Mouse (Mus musculus) forebrain, embryonic 13.5 days (tissue): ENCODE measurements around the gene Capns1. TPM values are rescaled to one million over a fixed set of nuclear protein-coding genes. Genes with fewer than 3 reads are reported as not detected.
A peak's percentile ranks its signal among the peaks of the same experiment; 100 is the strongest.
"Not testable (repeated sequence)": the region's sequence is repeated elsewhere in the genome, so short reads cannot be mapped to it uniquely, and the experiment has no call there.

Experiments
- ATAC-seq: fragments of 200-750 bp; cut with Nextera tagmentation; 2 replicates; pipeline ENCODE4 v1.8.0; 2017
- H3K27ac ChIP-seq: fragments of 300-500 bp; sonication (generic); 2 replicates; pipeline ENCODE4 v1.5.1; 2015; ENCODE audit warnings: inconsistent platforms, mild to moderate bottlenecking, moderate library complexity
- H3K27me3 ChIP-seq: fragments of 300-500 bp; sonication (generic); 2 replicates; pipeline ENCODE4 v1.6.1; 2015; ENCODE audit warnings: mild to moderate bottlenecking, inconsistent platforms
- H3K36me3 ChIP-seq: fragments of 300-500 bp; sonication (generic); 2 replicates; pipeline ENCODE4 v1.6.1; 2015; ENCODE audit warnings: mild to moderate bottlenecking, inconsistent platforms; ENCODE audit not compliant: poor library complexity, severe bottlenecking
- H3K4me1 ChIP-seq: fragments of 300-500 bp; sonication (generic); 2 replicates; pipeline ENCODE4 v1.6.1; 2015; ENCODE audit warnings: inconsistent platforms
- H3K4me2 ChIP-seq: fragments of 300-500 bp; sonication (generic); 2 replicates; pipeline ENCODE4 v1.6.1; 2015; ENCODE audit warnings: inconsistent platforms, mild to moderate bottlenecking, moderate library complexity
- H3K4me3 ChIP-seq: fragments of 300-500 bp; sonication (generic); 2 replicates; pipeline ENCODE4 v1.5.1; 2015; ENCODE audit warnings: mild to moderate bottlenecking, inconsistent platforms
- H3K9ac ChIP-seq: fragments of 300-500 bp; sonication (generic); 2 replicates; pipeline ENCODE4 v1.6.1; 2015; ENCODE audit warnings: mild to moderate bottlenecking, inconsistent platforms
- H3K9me3 ChIP-seq: fragments of 300-500 bp; sonication (generic); replicated peaks from 2 replicates; pipeline ENCODE4 v1.6.1; 2016; ENCODE audit warnings: inconsistent platforms
- WGBS: fragments of 180-500 bp; shearing (Covaris S2); methylation state at CpG from one replicate; pipeline ENCODE4 v1.1.7; 2015; 5-methylcytosine and 5-hydroxymethylcytosine counted together
- polyA plus RNA-seq: library from polyadenylated mRNA; unstranded; fragments of >200 nt; fragmentation: Nextera tagmentation; extraction: Ambion mirVana; gene quantifications from 2 replicates; pipeline ENCODE4 v1.2.1, GENCODE M21; 2015

Gene Capns1
- polyA plus RNA-seq, 1 experiment from 2014 or later = 51.9 TPM

DNA sequence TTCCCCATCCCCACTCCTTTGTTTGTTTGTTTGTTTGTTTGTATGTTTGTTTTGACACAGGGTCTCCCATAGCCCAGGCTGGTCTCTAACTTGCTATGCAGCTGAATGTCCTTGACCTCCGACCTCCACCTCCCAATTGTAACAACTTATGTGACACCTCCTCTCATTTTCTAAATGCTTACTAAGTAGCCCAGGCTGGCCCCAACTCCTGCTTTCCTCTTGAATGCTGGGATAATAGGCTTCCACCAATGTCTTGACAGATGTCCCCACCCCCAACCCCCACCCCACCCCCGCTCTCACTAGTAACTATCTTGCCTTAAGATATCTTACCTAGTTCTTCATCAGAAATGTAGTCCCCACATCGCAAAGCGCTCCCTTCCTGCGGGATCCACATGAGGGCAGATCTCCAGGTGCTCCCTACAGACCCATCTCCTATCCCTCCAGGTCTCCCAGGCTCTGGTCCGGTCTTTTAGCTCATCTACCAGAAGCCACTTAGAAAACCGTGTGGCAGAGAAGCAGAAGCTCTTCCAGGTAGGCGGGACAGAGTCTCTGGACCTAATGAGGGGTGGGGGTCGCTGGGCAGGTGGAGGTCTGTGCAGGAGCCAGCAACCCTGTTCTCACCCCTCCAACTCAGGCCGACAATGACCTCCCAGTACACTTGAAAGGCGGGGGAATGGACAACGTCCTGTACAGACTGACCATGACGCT, 13.8 kb downstream of the Capns1 start:
- Histone ChIP-seq H3K4me2 (no peak overlapping the region; the same call in 1 of the 2 replicates), H3K4me1 (peaks cover 8% of the 10 kb centered on the region), H3K9me3 (no peaks in the 10 kb centered on the region), H3K4me3 (no peak overlapping the region), H3K27ac (no peak overlapping the region), H3K36me3 (peaks cover 41% of the 10 kb centered on the region), H3K9ac (no peak overlapping the region), H3K27me3 (no peaks in the 10 kb centered on the region)
- ATAC-seq = no peak
- 73% methylated on average over 13 of the region's 13 CpGs for WGBS

DNA sequence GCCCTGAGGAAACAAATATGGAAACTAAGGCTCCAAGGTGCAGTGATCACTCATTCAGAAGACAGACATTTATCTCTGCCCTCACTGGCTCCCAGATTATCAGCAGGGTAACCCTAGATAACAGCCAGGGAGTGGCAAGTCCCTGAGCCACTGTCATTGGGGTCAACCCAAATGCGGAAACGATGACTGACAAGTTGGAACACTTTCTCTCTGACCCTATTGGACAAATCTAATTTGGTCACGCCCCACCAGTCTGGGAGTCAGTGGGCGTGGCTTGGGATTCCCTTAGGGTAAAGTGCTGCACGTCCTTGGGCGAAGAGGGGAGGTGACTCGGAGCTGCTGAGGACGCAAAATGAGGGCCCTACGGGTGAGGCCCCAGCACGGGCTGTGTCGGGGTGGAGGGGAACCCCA, 14.7 kb downstream of the Capns1 start, which contains the start of gene Cox7a1:
TSS of gene Cox7a1 (plus strand) at position 266 of the 411 bp plus-strand sequence.
- peak within 1 kb of the TSS; percentile 6; the same call in 1 of the 2 replicates for H3K4me3 ChIP-seq
- WGBS = under 1% methylated on average over 11 of the region's 11 CpGs
- H3K36me3 ChIP-seq = peaks cover 35% of the 10 kb centered on the region
- peak within 1 kb of the TSS; percentile 9; the same call in 1 of the 2 replicates for H3K9ac ChIP-seq
- no peak within 1 kb of the TSS for H3K27ac ChIP-seq
- H3K4me2 ChIP-seq = peak within 1 kb of the TSS; percentile 44
- peak; percentile 60 for ATAC-seq
- H3K27me3 ChIP-seq = no peaks in the 10 kb centered on the region
- peaks cover 8% of the 10 kb centered on the region for H3K4me1 ChIP-seq
- no peaks in the 10 kb centered on the region for H3K9me3 ChIP-seq

GRCm38 (mm10) chr7:30183189-30183588, 15.4 kb downstream of the Capns1 start:
- H3K36me3 ChIP-seq = peaks cover 35% of the 10 kb centered on the region
- H3K9me3 ChIP-seq, ATAC-seq, H3K27me3 ChIP-seq, H3K27ac ChIP-seq, H3K4me3 ChIP-seq, H3K4me1 ChIP-seq, H3K9ac ChIP-seq, H3K4me2 ChIP-seq: not testable (repeated sequence)
- WGBS = 65% methylated on average over 7 of the region's 7 CpGs

GRCm38 (mm10) chr7:30181929-30182328, 16.7 kb downstream of the Capns1 start:
- ATAC-seq, H3K4me2 ChIP-seq, H3K4me1 ChIP-seq, H3K9me3 ChIP-seq, H3K4me3 ChIP-seq, H3K27me3 ChIP-seq, H3K9ac ChIP-seq, H3K27ac ChIP-seq: not testable (repeated sequence)
- peaks cover 32% of the 10 kb centered on the region for H3K36me3 ChIP-seq
- WGBS = 87% methylated on average over 10 of the region's 10 CpGs

DNA sequence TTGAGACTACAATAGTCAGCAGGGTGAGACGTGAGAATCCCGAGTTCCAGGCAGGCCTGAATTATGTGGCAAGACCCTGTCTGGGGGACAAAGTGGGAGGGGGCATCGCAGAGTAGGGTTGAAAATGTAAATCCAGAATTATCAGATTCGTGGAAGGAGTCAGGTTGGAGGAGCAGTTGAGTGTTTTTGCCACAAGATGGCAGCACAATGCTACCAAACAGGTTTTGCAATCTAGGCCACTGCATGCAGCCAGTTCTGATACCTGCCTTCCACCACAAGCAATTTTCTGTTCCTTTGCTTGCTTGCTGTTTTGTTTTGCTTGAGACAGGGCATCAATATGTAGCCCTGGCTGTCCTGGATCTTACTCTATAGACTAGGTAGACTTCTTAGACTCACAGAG, 17.3 kb downstream of the Capns1 start:
- 6% methylated on average over 4 of the region's 4 CpGs for WGBS
- Histone ChIP-seq H3K27me3 (no peaks in the 10 kb centered on the region), H3K4me3 (no peak overlapping the region), H3K36me3 (peaks cover 32% of the 10 kb centered on the region), H3K4me1 (peaks cover 8% of the 10 kb centered on the region), H3K9me3 (no peaks in the 10 kb centered on the region), H3K9ac (no peak overlapping the region), H3K4me2 (no peak overlapping the region), H3K27ac (no peak overlapping the region)
- peak; percentile 42; the same call in 1 of the 2 replicates for ATAC-seq

- Histone ChIP-seq H3K36me3 (peaks cover 33% of the 10 kb centered on the region), H3K4me3 (no peak overlapping the region), H3K27me3 (no peaks in the 10 kb centered on the region), H3K9ac (no peak overlapping the region), H3K9me3 (no peaks in the 10 kb centered on the region), H3K4me2 (no peak overlapping the region), H3K4me1 (no peaks in the 10 kb centered on the region), H3K27ac (no peak overlapping the region)
- no peak for ATAC-seq
- 90% methylated on average over 11 of the region's 11 CpGs for WGBS
These were observed 20.4 kb downstream of the Capns1 start for GRCm38 (mm10) chr7:30178256-30178655.

GRCm38 (mm10) chr7:30176474-30176873, 22.1 kb downstream of the Capns1 start:
- ATAC-seq = no peak
- Histone ChIP-seq H3K4me1 (no peaks in the 10 kb centered on the region), H3K4me2 (no peak overlapping the region), H3K36me3 (peaks cover 33% of the 10 kb centered on the region), H3K9me3 (no peaks in the 10 kb centered on the region), H3K27ac (no peak overlapping the region), H3K9ac (no peak overlapping the region), H3K27me3 (no peaks in the 10 kb centered on the region), H3K4me3 (no peak overlapping the region)
- WGBS = 88% methylated on average over 12 of the region's 12 CpGs

- Histone ChIP-seq H3K4me1 (peaks cover 21% of the 10 kb centered on the region), H3K9ac (peak overlapping the region; percentile 91), H3K27me3 (no peaks in the 10 kb centered on the region), H3K36me3 (peaks cover 28% of the 10 kb centered on the region), H3K27ac (no peak overlapping the region), H3K4me3 (peak overlapping the region; percentile 74), H3K9me3 (peaks cover 18% of the 10 kb centered on the region), H3K4me2 (peak overlapping the region; percentile 70)
- WGBS = 29% methylated on average over 11 of the region's 11 CpGs
- no peak; the same call in 1 of the 2 replicates for ATAC-seq
These were observed 28.2 kb downstream of the Capns1 start for GRCm38 (mm10) chr7:30170283-30170951.

GRCm38 (mm10) chr7:30169583-30170282, 28.9 kb downstream of the Capns1 start, which contains the start of gene Zfp146:
TSS of gene Zfp146 (minus strand) at chr7:30169750.
- H3K36me3 ChIP-seq = peaks cover 34% of the 10 kb centered on the region
- H3K4me2 ChIP-seq = peak within 1 kb of the TSS; percentile 70
- under 1% methylated on average over 36 of the region's 36 CpGs for WGBS
- H3K9me3 ChIP-seq = peaks cover 25% of the 10 kb centered on the region
- peak; percentile 97 for ATAC-seq
- H3K27ac ChIP-seq = peak within 1 kb of the TSS; percentile 85
- no peaks in the 10 kb centered on the region for H3K27me3 ChIP-seq
- H3K4me3 ChIP-seq = peak within 1 kb of the TSS; percentile 74
- peaks cover 21% of the 10 kb centered on the region for H3K4me1 ChIP-seq
- H3K9ac ChIP-seq = peak within 1 kb of the TSS; percentile 91

GRCm38 (mm10) chr7:30168914-30169582, 29.6 kb downstream of the Capns1 start:
- WGBS = 3% methylated on average over 21 of the region's 21 CpGs
- peaks cover 30% of the 10 kb centered on the region for H3K9me3 ChIP-seq
- peak; percentile 47; the same call in 1 of the 2 replicates for ATAC-seq

DNA sequence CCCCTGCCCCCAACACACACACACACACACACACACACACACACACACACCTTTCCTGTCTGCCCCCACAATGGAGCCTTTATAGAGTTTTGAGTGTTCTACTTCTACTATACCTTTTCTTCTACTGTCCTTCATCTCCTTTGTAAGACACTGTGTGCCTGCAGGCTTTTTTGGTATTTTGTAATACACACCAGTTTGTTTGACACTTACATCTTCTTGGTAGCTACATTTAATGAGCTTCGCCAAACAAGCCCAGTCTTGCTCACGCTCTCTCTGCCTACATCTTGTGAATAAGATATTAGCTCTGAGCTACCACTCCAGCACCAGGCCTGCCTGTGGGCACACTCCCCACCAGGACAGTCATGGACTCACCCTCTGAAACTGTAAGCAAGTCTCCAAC, 33.9 kb downstream of the Capns1 start:
- peaks cover 71% of the 10 kb centered on the region for H3K9me3 ChIP-seq
- no peak overlapping the region for H3K9ac ChIP-seq
- peaks cover 82% of the 10 kb centered on the region for H3K36me3 ChIP-seq
- no peaks in the 10 kb centered on the region for H3K27me3 ChIP-seq
- no peak overlapping the region for H3K4me3 ChIP-seq
- no peak overlapping the region for H3K4me2 ChIP-seq
- H3K4me1 ChIP-seq = peaks cover 12% of the 10 kb centered on the region
- 95% methylated on average over 2 of the region's 2 CpGs for WGBS
- H3K27ac ChIP-seq = no peak overlapping the region
- ATAC-seq = no peak

More at GRCm38 (mm10) chr7:30168914-30169582, 29.6 kb downstream of the Capns1 start:
- Histone ChIP-seq H3K27ac (peak overlapping the region; percentile 85), H3K36me3 (peaks cover 40% of the 10 kb centered on the region), H3K4me3 (peak overlapping the region; percentile 74), H3K9ac (peak overlapping the region; percentile 91), H3K4me1 (peaks cover 21% of the 10 kb centered on the region), H3K27me3 (no peaks in the 10 kb centered on the region), H3K4me2 (peak overlapping the region; percentile 70)
